Mouse (Mus musculus): ENCODE data around the gene 3110040M04Rik. TPM values are rescaled to one million over a fixed set of nuclear protein-coding genes. Genes with fewer than 3 reads are reported as not detected.
"Not testable (repeated sequence)": the region's sequence is repeated elsewhere in the genome, so short reads cannot be mapped to it uniquely, and the experiment has no call there.

The 3110040M04Rik gene
- polyA plus RNA-seq, 1 experiment from 2014 or later: 1.4 TPM

DNA sequence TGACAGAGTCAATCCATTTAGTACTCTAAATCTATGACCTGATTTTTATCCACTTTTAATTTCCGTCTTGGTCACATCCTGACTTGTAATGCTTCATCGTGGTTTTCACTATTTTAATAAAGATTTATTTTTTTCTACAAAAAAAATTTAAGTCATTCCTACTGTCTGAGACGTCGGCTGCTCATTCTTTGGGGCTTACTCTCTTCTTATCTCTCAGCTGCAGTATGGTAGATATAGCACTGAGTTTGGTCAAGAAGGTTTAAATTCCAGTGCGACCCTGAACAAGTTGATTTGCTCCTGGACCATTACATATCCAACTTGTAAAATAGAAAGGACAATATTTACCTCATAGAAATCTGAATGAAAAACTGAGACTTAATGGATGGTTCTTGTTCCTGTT is 7.7 kb downstream of the 3110040M04Rik start:
- H3K4me3 ChIP-seq (ENCODE audit: low read length); H3K27me3 ChIP-seq (ENCODE audit: insufficient read depth, low read length); H3K4me2 ChIP-seq (replicated peaks; ENCODE audit: low read depth, low read length); H3K36me3 ChIP-seq (ENCODE audit: insufficient read depth, low read length); H3K9me3 ChIP-seq (ENCODE audit: low read length); H3K27ac ChIP-seq (ENCODE audit: low read length); ATAC-seq (ENCODE audit: low FRiP score, low TSS enrichment); H3K9ac ChIP-seq (replicated peaks; ENCODE audit: low read length): not testable (repeated sequence)
- peaks cover 19% of the 10 kb centered on the region for H3K4me1 ChIP-seq (ENCODE audit: insufficient read depth, low read length)
- 90% methylated on average over 5 of the region's 5 CpGs for WGBS

DNA sequence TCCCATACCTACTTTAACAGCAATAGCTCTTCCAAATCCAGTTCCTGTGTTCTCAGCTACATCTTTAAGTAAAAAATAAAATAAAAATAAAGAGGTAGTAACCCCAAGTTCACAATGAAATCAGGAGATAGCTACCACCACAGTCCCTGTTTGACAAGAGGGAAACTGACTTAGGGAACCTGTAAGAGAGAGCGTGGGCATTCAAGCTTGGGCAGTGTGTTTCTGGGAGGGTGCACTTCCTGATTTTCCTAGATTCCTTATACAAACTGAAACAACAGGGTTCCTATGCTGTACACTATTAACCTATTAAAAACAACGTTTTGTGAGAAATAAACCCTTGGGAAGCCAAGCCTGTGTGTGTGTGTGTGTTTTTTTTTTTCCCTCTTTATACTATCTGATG is 10.9 kb downstream of the 3110040M04Rik start:
- WGBS: 49% methylated on average over 2 of the region's 2 CpGs
- ATAC-seq (ENCODE audit: low FRiP score, low TSS enrichment): no peak

DNA sequence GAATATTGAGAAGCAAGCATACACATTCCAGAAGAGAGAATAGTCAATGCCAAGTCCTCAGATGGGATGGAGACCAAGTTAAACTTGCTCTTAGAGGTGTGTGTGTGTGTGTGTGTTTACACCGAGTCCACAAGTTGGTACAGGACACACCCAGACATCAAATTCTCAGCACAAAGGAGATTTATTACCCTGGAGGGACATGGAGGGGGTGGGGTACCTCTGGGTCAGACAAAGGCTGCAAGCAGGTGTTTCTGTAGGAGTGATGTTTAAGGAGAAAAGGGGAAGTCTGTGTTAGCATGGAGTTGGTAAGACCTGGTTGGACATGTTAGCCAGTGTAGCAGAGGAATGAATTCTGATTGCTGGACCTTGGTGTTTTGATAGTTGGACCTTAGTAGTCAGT is 12.1 kb downstream of the 3110040M04Rik start:
- Histone ChIP-seq H3K27me3 (ENCODE audit: insufficient read depth, low read length) (no peaks in the 10 kb centered on the region), H3K9ac (replicated peaks; ENCODE audit: low read length) (no peak overlapping the region), H3K36me3 (ENCODE audit: insufficient read depth, low read length) (no peaks in the 10 kb centered on the region), H3K27ac (ENCODE audit: low read length) (peak overlapping the region; percentile 88), H3K9me3 (ENCODE audit: low read length) (no peaks in the 10 kb centered on the region), H3K4me2 (replicated peaks; ENCODE audit: low read depth, low read length) (no peak overlapping the region), H3K4me1 (ENCODE audit: insufficient read depth, low read length) (peaks cover 31% of the 10 kb centered on the region), H3K4me3 (ENCODE audit: low read length) (no peak overlapping the region)
- ATAC-seq (ENCODE audit: low FRiP score, low TSS enrichment): peak; percentile 65
- WGBS: 6% methylated on average over 1 of the region's 1 CpGs

More for the DNA sequence above, 10.9 kb downstream of the 3110040M04Rik start:
- Histone ChIP-seq H3K4me3 (ENCODE audit: low read length) (no peak overlapping the region), H3K4me2 (replicated peaks; ENCODE audit: low read depth, low read length) (no peak overlapping the region), H3K36me3 (ENCODE audit: insufficient read depth, low read length) (no peaks in the 10 kb centered on the region), H3K27ac (ENCODE audit: low read length) (peak overlapping the region; percentile 29; the same call in 1 of the 2 replicates), H3K9me3 (ENCODE audit: low read length) (no peaks in the 10 kb centered on the region), H3K4me1 (ENCODE audit: insufficient read depth, low read length) (peaks cover 31% of the 10 kb centered on the region), H3K9ac (replicated peaks; ENCODE audit: low read length) (no peak overlapping the region), H3K27me3 (ENCODE audit: insufficient read depth, low read length) (no peaks in the 10 kb centered on the region)

DNA sequence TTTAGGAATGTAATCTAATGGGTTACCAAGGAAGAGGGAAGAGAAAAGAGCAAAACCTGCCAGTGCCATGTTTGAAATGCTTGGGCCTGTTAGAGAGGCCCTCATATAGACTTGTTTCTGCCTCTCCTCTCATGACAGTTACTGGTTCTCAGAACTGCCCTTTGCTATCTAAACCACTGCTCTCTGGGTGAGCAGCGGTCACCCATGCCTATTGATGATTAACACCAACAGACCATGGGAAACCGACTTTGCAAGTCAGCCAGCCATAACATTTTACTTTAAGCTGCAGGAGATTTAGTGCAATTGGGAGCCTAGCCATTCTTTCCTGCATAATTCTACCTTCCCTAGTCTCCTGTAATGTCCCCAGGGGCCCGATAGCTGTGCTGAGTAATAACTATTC is 12.5 kb downstream of the 3110040M04Rik start:
- H3K36me3 ChIP-seq (ENCODE audit: insufficient read depth, low read length): no peaks in the 10 kb centered on the region
- H3K4me2 ChIP-seq (replicated peaks; ENCODE audit: low read depth, low read length): no peak overlapping the region
- ATAC-seq (ENCODE audit: low FRiP score, low TSS enrichment): peak; percentile 89
- 27% methylated on average over 3 of the region's 3 CpGs for WGBS
- H3K9ac ChIP-seq (replicated peaks; ENCODE audit: low read length): no peak overlapping the region
- H3K4me3 ChIP-seq (ENCODE audit: low read length): no peak overlapping the region
- H3K27ac ChIP-seq (ENCODE audit: low read length): peak overlapping the region; percentile 88
- H3K9me3 ChIP-seq (ENCODE audit: low read length): no peaks in the 10 kb centered on the region
- H3K27me3 ChIP-seq (ENCODE audit: insufficient read depth, low read length): no peaks in the 10 kb centered on the region
- H3K4me1 ChIP-seq (ENCODE audit: insufficient read depth, low read length): peaks cover 31% of the 10 kb centered on the region

DNA sequence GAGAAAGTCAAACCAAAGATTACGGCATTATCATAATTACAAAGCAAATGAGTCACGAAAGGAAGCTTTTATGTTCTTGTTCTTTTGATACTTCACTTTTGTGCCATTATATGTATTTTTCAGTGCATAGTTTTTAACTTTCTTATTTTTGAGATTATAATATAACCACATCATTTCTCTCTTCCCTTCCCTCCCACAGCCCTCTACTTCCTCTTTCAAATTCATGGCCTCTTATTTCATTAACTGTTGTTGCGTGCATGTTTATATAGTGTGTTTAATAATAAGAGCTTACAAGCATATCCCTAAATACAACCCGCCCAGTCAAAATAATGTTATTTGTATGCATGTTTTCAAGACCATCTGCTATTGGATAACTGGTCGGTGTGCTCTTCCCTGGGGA is 15.1 kb downstream of the 3110040M04Rik start:
- Histone ChIP-seq H3K4me1 (ENCODE audit: insufficient read depth, low read length) (peaks cover 29% of the 10 kb centered on the region), H3K4me2 (replicated peaks; ENCODE audit: low read depth, low read length) (no peak overlapping the region), H3K27ac (ENCODE audit: low read length) (no peak overlapping the region), H3K9me3 (ENCODE audit: low read length) (no peaks in the 10 kb centered on the region), H3K27me3 (ENCODE audit: insufficient read depth, low read length) (no peaks in the 10 kb centered on the region), H3K4me3 (ENCODE audit: low read length) (no peak overlapping the region), H3K9ac (replicated peaks; ENCODE audit: low read length) (no peak overlapping the region), H3K36me3 (ENCODE audit: insufficient read depth, low read length) (no peaks in the 10 kb centered on the region)
- ATAC-seq (ENCODE audit: low FRiP score, low TSS enrichment): no peak
- 90% methylated on average over 5 of the region's 5 CpGs for WGBS

DNA sequence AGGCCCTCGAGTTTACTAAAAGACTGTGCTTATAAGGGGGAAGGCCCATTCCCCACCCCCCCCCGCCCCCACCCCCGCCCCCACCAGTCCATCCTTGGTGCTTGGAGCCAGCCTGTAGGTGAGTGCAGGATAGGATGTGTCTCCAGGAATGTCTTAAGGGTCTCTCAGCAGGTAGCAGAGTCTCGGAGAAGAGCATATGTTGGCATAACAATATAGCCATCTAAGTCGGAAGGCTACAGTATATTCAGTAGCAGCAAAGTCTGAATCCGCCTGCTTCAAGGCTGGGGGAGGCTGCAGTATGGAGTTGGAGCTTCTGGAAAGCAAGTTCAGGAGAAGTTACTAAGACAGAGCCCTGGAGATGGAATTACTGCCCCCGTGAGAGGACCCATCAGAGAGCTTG is 16.2 kb downstream of the 3110040M04Rik start:
- Histone ChIP-seq H3K4me2 (replicated peaks; ENCODE audit: low read depth, low read length) (no peak overlapping the region), H3K9me3 (ENCODE audit: low read length) (no peaks in the 10 kb centered on the region), H3K4me1 (ENCODE audit: insufficient read depth, low read length) (peaks cover 19% of the 10 kb centered on the region), H3K27ac (ENCODE audit: low read length) (no peak overlapping the region), H3K27me3 (ENCODE audit: insufficient read depth, low read length) (no peaks in the 10 kb centered on the region), H3K4me3 (ENCODE audit: low read length) (no peak overlapping the region), H3K9ac (replicated peaks; ENCODE audit: low read length) (no peak overlapping the region), H3K36me3 (ENCODE audit: insufficient read depth, low read length) (no peaks in the 10 kb centered on the region)
- 80% methylated on average over 7 of the region's 7 CpGs for WGBS
- no peak for ATAC-seq (ENCODE audit: low FRiP score, low TSS enrichment)

DNA sequence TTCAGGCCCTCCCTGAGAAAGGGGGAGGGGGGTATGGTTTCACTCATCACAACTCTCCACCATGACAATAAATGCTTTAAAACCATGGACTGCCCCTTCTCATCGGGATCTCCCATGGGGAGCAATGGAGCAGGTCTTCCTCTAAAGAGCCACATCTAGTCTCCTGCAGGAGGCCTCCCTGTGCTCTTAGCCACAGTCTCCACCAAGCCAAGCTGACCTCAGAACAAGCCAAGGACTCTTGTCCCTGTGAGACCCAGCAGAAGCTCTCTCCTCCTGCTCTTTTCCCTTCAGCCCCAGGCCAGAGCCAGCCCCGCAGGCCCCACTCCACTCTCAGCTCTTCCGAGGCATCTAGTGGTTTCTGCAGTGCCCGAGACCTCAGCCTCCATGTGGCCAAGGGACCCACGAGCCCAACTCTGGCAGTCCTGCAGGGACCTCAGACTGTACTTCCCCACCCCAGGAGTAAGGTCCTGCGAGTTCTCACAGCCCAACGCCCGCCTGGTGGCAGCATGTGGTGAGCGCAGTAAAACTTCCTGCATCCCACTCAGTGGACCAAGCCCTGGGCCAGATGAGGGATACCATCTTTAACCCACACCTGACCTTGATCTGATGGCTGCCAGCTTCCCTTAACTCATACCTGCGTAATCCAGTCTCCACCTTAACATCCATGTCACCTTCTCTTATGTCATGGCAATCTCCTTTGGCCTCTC is 18.8 kb downstream of the 3110040M04Rik start:
- Histone ChIP-seq H3K9ac (replicated peaks; ENCODE audit: low read length) (no peak overlapping the region), H3K36me3 (ENCODE audit: insufficient read depth, low read length) (no peaks in the 10 kb centered on the region), H3K4me1 (ENCODE audit: insufficient read depth, low read length) (peaks cover 2% of the 10 kb centered on the region; the same call in 1 of the 2 replicates), H3K9me3 (ENCODE audit: low read length) (no peaks in the 10 kb centered on the region), H3K27ac (ENCODE audit: low read length) (no peak overlapping the region), H3K4me3 (ENCODE audit: low read length) (no peak overlapping the region), H3K27me3 (ENCODE audit: insufficient read depth, low read length) (no peaks in the 10 kb centered on the region), H3K4me2 (replicated peaks; ENCODE audit: low read depth, low read length) (no peak overlapping the region)
- ATAC-seq (ENCODE audit: low FRiP score, low TSS enrichment): no peak
- 80% methylated on average over 10 of the region's 10 CpGs for WGBS

DNA sequence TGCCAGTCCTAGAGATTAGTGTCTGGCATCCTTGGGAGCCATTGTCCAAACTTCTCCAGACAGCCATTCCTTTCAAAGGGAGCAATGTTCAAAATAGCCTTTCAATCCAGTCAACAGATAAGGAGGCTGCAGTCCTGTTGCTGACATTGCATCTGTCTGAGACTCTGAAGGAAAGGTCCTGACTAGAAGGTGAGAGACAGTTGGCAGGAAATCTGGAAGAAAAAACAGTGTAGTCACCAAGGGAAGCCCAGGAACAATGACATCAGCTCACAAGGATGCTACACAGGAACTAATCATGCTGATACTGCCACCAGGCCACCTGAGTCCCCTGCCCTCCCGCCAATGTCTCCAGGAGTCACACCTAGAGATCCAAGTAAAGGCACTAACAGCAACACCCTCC is 19.5 kb downstream of the 3110040M04Rik start:
- ATAC-seq (ENCODE audit: low FRiP score, low TSS enrichment): no peak
- no peaks in the 10 kb centered on the region for H3K36me3 ChIP-seq (ENCODE audit: insufficient read depth, low read length)
- no peaks in the 10 kb centered on the region for H3K9me3 ChIP-seq (ENCODE audit: low read length)
- no peak overlapping the region for H3K27ac ChIP-seq (ENCODE audit: low read length)
- no peak overlapping the region for H3K4me2 ChIP-seq (replicated peaks; ENCODE audit: low read depth, low read length)
- H3K9ac ChIP-seq (replicated peaks; ENCODE audit: low read length): no peak overlapping the region
- no peaks in the 10 kb centered on the region for H3K4me1 ChIP-seq (ENCODE audit: insufficient read depth, low read length)
- H3K27me3 ChIP-seq (ENCODE audit: insufficient read depth, low read length): no peaks in the 10 kb centered on the region
- no peak overlapping the region for H3K4me3 ChIP-seq (ENCODE audit: low read length)
- 73% methylated on average over 1 of the region's 1 CpGs for WGBS

DNA sequence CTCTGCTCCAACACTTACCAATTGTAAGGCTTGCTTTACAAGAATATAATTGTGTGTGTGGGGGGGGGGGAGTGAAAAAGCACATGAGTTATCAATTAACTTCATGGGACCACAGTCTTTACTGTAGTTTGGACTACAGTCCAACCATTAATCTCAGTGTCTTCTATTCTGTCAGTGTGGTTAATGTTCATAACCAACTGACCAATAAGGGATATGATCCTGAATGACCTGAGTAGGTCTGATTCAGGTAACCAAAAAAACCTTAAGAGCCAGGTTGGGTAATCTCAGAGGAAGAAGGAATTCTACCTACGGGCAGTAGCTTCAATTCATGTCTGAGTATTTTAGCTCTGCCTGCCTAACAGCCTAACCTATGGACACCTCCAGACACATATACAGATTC is 20.6 kb downstream of the 3110040M04Rik start:
- peak; percentile 71 for ATAC-seq (ENCODE audit: low FRiP score, low TSS enrichment)

DNA sequence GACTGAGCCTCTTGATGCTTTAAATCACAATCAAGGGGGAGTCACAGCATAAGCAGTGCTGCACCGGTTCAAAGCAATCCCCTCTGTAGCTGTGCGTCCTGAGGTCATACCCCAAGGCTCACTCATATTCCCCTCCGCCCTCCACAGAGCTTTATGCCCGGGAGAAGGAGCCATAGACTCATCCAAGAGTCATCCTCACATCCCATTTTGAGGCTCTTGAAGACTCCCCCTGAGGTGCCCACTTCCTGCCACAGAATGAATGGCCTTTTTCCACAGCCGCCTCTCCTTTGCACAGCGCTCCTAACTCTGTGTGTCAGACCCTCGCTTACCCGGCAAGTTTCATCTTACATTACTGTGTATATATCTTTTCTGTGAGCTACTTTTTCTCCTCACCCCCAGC is 23.6 kb downstream of the 3110040M04Rik start:
- Histone ChIP-seq H3K9me3 (ENCODE audit: low read length) (no peaks in the 10 kb centered on the region), H3K36me3 (ENCODE audit: insufficient read depth, low read length) (no peaks in the 10 kb centered on the region), H3K9ac (replicated peaks; ENCODE audit: low read length) (no peak overlapping the region), H3K4me1 (ENCODE audit: insufficient read depth, low read length) (no peaks in the 10 kb centered on the region), H3K27ac (ENCODE audit: low read length) (no peak overlapping the region), H3K4me3 (ENCODE audit: low read length) (no peak overlapping the region), H3K4me2 (replicated peaks; ENCODE audit: low read depth, low read length) (no peak overlapping the region), H3K27me3 (ENCODE audit: insufficient read depth, low read length) (no peaks in the 10 kb centered on the region)
- WGBS: 62% methylated on average over 8 of the region's 8 CpGs
- no peak for ATAC-seq (ENCODE audit: low FRiP score, low TSS enrichment)

More for the DNA sequence above, 20.6 kb downstream of the 3110040M04Rik start:
- H3K9ac ChIP-seq (replicated peaks; ENCODE audit: low read length): no peak overlapping the region
- no peaks in the 10 kb centered on the region for H3K27me3 ChIP-seq (ENCODE audit: insufficient read depth, low read length)
- 72% methylated on average over 1 of the region's 1 CpGs for WGBS
- H3K4me1 ChIP-seq (ENCODE audit: insufficient read depth, low read length): no peaks in the 10 kb centered on the region
- 0 out of 2 replicates have a peak overlapping the region, but pooled peaks have one; percentile 29 for H3K27ac ChIP-seq (ENCODE audit: low read length)
- no peaks in the 10 kb centered on the region for H3K36me3 ChIP-seq (ENCODE audit: insufficient read depth, low read length)
- no peak overlapping the region for H3K4me3 ChIP-seq (ENCODE audit: low read length)
- no peak overlapping the region for H3K4me2 ChIP-seq (replicated peaks; ENCODE audit: low read depth, low read length)
- no peaks in the 10 kb centered on the region for H3K9me3 ChIP-seq (ENCODE audit: low read length)

All from kidney, embryonic 16.5 days (tissue).